Mouse (Mus musculus) gastrocnemius, adult 2 months (tissue): ENCODE measurements around the gene Pigf. TPM values are rescaled to one million over a fixed set of nuclear protein-coding genes. Genes with fewer than 3 reads are reported as not detected.
A peak's percentile ranks its signal among the peaks of the same experiment; 100 is the strongest.

ENCODE experiments used
- DNase-seq: peaks from one replicate; pipeline ENCODE4 v3.0.0; 2022
- H3K27ac ChIP-seq: fragments of 200-600 bp; 2 replicates; pipeline ENCODE4 v1.8.1; 2022; ENCODE audit warnings: mild to moderate bottlenecking
- H3K4me3 ChIP-seq: fragments of 200-600 bp; 2 replicates; pipeline ENCODE4 v1.8.1; 2022; ENCODE audit warnings: mild to moderate bottlenecking, moderate library complexity
- CTCF ChIP-seq: fragments of 200-600 bp; IDR thresholded peaks from 2 replicates; pipeline ENCODE4 v1.8.1; 2022; ENCODE audit warnings: antibody characterized with exemption, mild to moderate bottlenecking, moderate library complexity
- intact Hi-C: fragments of 180-260 bp; cut with DNase I; formaldehyde crosslinking; loops from one replicate; pipeline ENCODE4 v1.15.1; 2025
- total RNA-seq, 2 experiments: library from RNA; stranded (reverse); gene quantifications; 2 replicates each; pipeline ENCODE4 v1.2.3; 2021

Gene Pigf
- total RNA-seq, 2 experiments from 2014 or later: 2.2 to 2.7 TPM

DNA sequence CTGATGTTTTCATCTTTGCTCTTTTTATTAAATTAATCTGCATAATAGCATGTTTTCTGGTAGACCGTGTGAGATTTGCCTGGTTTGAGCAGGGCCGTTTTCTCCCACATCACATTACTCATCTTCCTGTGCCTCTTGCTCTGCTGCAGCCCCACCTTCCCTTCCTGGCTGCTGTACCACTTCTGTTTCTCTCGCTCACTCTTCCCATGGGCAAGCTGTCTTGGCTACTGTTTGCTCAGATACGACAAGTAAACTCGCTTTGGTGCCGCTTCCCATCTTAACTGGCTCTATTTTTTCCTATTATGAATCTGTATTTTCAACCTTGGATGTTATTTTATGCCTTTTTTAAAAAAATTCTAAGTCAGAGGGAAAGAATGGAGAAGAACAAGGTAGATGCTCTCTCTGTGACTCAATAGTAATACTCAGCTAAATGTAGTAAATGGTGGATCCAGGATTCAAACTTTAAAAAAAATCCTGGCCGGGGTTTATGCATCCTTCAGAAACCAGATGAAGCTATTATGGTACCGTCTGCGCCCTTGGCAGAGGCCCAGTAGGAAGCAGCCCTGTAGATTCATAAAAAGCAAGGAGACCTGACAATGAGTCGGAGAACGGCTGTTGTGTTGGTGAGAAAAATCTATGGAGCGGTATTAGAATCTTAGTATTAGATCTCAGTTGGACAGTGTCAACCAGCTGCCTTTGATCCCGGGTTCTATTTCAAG, 13.7 kb downstream of the Pigf start:
- Histone ChIP-seq H3K4me3 (no peak overlapping the region), H3K27ac (no peak overlapping the region)
- no peak for DNase-seq
- intact Hi-C loops: no loop called here
- no peak for TF ChIP-seq CTCF

DNA sequence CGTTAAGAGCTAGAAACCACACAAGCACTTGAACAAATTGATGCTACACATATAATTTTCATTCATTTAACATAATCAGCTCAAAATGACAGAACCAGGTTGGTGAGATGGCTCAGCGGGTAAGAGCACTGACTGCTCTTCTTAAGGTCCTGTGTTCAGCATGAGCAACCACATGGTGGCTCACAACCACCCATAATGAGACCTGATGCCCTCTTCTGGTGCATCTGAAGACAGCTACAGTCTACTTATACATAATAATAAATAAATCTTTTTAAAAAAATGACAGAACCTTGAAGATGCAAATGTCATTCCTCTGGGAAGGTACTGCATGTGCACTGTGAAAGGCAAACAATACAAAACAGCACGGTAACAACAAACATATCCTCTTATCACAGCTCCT, 16.3 kb downstream of the Pigf start:
- Histone ChIP-seq H3K27ac (no peak overlapping the region), H3K4me3 (no peak overlapping the region)
- DNase-seq: no peak
- intact Hi-C loops: no loop called here
- TF ChIP-seq CTCF: peak; percentile 36; the same call in 1 of the 2 replicates

DNA sequence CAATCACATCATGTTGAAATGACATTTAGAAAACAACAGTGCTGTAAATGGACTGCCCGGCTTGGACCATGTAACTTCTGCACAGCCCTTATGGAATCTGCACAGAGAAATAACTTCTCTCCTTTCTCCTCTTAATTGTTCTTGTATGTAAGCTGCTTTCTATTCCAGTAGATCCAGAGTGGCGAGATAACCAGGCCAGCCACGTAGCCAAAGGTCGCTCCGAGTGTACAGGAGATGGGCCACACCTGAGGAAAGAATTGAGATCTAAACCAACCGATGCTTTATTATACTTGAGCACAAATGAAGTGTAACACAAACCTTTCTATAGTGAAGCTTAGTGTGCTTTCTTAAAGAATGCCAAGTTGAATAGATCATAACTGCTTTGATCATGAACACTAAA, 27.9 kb downstream of the Pigf start:
- intact Hi-C loops: no loop called here
- DNase-seq: no peak
- no peak overlapping the region for H3K4me3 ChIP-seq
- no peak for TF ChIP-seq CTCF
- no peak overlapping the region for H3K27ac ChIP-seq

DNA sequence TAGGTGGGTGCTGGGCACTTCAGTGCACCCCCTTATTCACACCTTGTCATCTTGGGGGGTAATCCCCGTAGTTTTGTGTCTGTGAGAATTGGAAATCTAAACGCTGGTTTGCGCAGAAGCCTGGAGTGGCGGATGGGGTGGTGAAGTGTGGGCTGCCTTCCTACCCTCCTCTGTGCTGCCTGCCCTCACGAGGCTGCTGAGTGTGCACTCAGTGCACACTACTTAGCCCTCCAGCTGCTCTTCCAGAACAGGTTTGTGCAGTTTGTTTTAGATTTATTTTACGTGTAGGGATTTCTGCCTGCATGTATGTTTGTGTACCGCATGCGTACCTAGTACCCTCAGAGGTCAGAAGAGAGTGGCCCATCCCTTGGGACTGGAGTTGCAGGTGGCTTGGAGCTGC, 33.9 kb downstream of the Pigf start:
- Histone ChIP-seq H3K4me3 (no peak overlapping the region), H3K27ac (0 out of 2 replicates have a peak overlapping the region, but pooled peaks have one; percentile 31)
- no peak for DNase-seq
- intact Hi-C loops: no loop called here
- no peak for TF ChIP-seq CTCF

DNA sequence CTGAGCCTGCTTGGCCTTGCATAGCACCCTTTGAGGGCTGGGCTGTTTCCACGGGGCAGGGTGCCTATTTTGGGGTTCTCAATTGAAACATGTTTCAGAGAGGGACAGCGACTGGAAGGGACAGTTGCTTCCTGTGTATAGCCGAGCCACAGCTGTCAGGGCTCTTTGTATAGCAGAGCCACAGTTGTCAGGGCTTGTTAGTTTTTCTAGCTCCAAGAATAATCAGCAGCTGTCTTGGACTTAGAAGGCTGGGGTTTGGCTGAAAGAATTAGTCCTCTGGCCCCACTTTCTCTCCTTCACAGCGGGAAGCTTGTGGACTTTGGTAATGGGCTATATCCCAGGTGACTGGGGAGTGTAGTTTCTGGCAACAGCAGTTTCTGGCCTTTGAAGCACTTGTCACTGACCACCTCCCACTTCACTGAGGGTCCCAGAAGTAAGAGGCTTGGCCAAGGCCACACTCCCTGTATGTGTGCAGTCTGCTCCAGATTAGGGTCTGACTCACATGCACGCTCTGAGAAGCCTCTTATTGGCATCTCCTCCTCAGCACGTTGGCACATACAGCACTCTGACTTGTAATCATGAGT, 36.5 kb downstream of the Pigf start:
- DNase-seq: peak; percentile 57
- H3K4me3 ChIP-seq: peak overlapping the region; percentile 1
- TF ChIP-seq CTCF: no peak
- H3K27ac ChIP-seq: peak overlapping the region; percentile 81
- intact Hi-C loops: loop anchor here (2.0 kb wide), 1 partner anchor 20 kb away; no protein-coding TSS in a partner anchor

DNA sequence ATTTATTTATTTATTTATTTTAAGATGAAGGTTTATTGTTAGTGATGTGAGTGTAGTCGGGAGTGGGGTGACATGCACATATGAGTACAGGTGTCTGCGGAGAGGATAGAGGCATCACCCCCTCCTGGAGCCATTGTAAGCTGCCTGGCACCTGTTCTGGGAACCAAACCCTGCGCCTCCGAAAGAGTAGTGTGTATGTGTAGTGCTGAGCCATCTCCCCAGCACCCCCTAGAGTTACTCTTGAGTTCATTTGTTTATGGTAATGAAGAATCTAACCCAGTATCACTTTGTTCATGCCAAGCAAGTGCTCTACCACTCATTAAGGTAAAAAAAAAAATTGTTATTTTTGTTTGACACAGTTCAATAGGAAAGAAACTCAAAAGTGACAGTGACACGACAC, 37.0 kb downstream of the Pigf start:
- peak overlapping the region; percentile 81 for H3K27ac ChIP-seq
- peak overlapping the region; percentile 1; the same call in 1 of the 2 replicates for H3K4me3 ChIP-seq
- DNase-seq: no peak
- TF ChIP-seq CTCF: peak; percentile 40
- intact Hi-C loops: loop anchor here (2.0 kb wide), 1 partner anchor 19 kb away; no protein-coding TSS in a partner anchor

DNA sequence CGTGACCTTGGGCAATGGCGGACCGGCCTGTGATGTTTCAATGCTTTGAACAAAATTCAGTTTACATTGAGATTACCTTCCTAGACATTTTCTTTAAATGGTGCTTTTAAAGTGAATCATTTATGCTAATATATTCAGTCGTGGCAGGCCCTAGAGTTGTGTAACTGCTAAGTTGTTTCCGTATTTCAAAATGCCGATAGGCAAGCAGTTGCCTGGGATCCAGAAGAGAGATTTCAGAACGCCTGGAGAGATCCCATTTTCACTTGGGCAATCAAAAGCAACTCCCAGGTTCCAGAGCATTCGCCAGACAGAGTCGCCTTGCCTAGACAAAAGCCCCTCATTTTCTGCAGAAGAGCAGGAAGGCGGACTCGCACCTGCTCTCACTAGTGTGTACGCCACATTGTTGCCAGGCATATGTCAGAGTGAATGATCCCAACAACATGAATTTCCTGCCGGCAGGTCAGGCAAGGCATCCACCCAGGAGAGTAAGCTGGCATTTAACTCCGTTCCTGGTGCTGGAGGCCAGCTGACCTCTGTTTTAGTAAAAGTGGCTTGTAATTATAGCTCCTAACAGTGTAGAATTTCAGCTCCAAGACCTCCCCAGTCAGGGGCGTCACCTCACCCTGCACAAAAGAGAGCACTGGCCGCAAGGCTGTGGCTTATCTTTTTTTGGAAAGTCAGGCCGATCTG, 38.6 kb downstream of the Pigf start:
- intact Hi-C loops: no loop called here
- DNase-seq: peak; percentile 59
- peak overlapping the region; percentile 88 for H3K27ac ChIP-seq
- peak overlapping the region; percentile 60 for H3K4me3 ChIP-seq
- no peak for TF ChIP-seq CTCF

DNA sequence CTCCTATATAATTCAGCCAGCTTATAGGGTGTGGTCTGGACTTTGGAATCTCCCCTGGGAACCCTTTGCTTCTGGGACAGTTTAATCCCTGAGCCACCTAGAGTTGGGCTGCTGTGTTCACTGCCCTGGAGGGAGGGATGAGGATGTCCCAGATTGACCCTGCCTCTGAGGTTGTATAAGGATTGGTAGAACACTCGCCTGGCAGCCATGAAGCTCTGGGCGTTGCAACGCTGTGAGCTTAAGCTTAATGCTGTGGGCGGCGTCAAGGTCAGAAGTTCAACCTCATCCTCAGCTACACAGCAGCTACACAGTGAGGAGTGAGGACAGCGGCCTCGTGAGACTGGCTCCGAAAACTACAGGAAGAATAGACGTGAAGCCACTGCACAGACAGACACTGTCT, 42.7 kb downstream of the Pigf start:
- H3K27ac ChIP-seq: peak overlapping the region; percentile 73
- DNase-seq: peak; percentile 76
- peak; percentile 25; the same call in 1 of the 2 replicates for TF ChIP-seq CTCF
- no peak overlapping the region; the same call in 1 of the 2 replicates for H3K4me3 ChIP-seq
- intact Hi-C loops: no loop called here

DNA sequence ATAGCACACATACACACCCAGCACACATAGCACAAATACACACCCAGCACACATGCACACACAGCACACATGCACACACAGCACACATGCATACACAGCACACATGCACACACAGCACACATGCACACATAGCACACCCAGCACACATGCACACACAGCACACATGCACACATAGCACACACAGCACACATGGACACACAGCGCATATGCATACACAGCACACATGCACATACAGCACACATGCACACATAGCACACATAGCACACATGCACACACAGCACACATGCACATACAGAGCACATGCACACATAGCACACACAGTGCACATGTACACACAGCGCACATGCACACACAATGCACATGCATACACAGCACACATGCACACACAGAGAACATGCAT, 43.5 kb downstream of the Pigf start:
- intact Hi-C loops: no loop called here
- DNase-seq: no peak
- no peak overlapping the region for H3K27ac ChIP-seq
- no peak for TF ChIP-seq CTCF
- H3K4me3 ChIP-seq: no peak overlapping the region

DNA sequence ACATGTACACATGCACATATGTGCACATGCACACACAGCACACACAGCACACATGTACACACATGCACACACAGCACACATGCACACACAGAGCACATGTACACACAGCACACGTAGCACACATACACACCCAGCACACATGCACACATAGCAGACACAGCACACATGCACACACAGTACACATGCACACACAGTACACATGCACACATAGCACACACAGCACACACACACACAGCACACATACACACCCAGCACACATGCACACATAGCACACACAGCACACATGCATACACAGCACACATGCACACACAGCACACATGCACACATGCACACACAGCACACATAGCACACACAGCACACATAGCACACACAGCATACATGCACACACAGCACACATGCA, 44.0 kb downstream of the Pigf start:
- Histone ChIP-seq H3K4me3 (no peak overlapping the region), H3K27ac (no peak overlapping the region)
- DNase-seq: no peak
- no peak for TF ChIP-seq CTCF
- intact Hi-C loops: no loop called here

DNA sequence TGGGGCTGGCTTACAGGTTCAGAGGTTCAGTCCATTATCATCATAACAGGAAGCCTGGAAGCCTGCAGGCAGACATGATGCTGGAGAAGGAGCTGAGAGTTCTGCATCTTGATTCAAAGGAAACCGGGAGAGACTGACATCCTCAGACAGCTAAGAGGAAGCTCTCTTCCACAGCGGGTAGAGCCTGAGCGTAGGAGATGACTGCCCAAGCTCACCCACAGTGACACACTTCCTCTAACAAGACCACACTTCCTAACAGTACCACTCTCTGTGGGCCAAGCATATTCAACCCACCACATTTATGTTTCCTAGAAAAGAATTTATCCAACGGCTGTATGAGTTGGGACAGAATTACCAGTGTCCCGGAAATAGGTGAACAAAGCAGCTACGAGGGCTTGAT, 46.7 kb downstream of the Pigf start:
- no peak for TF ChIP-seq CTCF
- intact Hi-C loops: no loop called here
- Histone ChIP-seq H3K27ac (peak overlapping the region; percentile 57), H3K4me3 (no peak overlapping the region)
- no peak for DNase-seq

DNA sequence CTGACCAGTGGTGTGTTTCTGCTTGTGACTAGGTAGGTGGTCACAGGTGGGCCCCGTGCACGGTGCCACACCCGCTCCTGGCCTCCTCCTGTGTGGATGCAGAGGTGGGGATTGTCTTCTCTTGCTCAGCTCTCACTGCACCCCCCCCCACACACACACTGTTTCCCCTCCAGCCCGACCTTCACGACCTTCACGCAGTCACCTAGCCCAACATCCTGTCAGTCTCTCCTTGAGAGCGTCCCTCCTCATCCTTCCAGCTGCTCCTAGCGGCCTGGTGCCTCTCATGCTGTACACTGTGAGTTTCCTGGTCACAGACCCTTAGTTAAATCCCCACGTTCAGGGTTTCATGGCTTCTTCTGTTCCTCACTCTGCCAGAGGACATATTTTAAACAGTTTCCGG, 48.8 kb downstream of the Pigf start:
- no peak for TF ChIP-seq CTCF
- Histone ChIP-seq H3K4me3 (no peak overlapping the region), H3K27ac (no peak overlapping the region)
- intact Hi-C loops: no loop called here
- no peak for DNase-seq

DNA sequence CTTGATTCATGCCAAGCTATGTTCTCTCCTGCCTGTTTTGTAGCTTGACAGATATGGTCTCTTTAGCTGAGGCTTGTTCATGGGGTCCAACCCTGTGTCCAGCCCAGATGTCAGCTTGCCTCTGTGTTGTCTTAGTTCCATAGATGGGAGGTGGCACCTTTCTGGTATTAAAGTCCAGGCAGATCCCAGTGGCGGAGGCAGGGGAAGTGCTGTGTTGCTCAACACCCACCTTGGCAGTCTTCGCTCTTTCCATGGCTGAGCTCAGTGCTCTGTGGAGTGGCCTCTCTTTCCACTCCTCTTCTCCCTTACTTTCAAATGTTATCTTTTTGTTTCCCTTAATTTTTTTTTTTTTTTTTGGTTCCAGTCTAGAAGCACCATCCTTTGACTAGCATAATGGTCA, 52.1 kb downstream of the Pigf start:
- no peak for TF ChIP-seq CTCF
- intact Hi-C loops: no loop called here
- peak; percentile 47 for DNase-seq
- peak overlapping the region; percentile 56; the same call in 1 of the 2 replicates for H3K27ac ChIP-seq
- no peak overlapping the region for H3K4me3 ChIP-seq
